Mouse (Mus musculus): Measurements from ENCODE around the gene Kcnk4. TPM values are rescaled to one million over a fixed set of nuclear protein-coding genes. Genes with fewer than 3 reads are reported as not detected.

The Kcnk4 gene
- polyA plus RNA-seq, 2 experiments, result 1.1 TPM

DNA sequence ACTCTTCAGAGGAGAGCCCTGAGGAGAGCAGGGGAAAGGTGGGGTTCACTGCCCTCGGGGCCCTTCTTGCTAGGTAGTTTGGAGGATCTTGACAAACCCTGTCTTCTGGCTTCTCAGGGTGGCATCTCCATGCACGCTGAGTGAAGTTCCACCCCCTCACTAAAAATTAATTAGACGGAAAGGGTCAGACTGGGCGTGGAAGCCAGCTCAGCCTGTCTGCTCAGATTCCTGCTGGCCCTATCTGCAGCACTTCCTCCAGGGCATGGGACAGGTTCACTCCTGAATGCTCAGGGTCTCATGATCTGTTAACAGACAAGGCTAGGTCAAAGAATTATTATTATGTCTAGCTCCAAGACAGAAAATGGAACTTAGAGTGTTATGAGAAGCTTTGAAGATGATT lies 41.8 kb downstream of the Kcnk4 start:
- Histone ChIP-seq H3K4me3 (replicated peaks; ENCODE audit: low read length) (no peak overlapping the region), H3K4me2 (replicated peaks; ENCODE audit: low read depth, low read length, severe bottlenecking) (no peak overlapping the region), H3K9ac (ENCODE audit: low read depth, low read length, severe bottlenecking) (no peak overlapping the region), H3K36me3 (ENCODE audit: control insufficient read depth, insufficient read depth, low read length) (no peaks in the 10 kb centered on the region), H3K27ac (replicated peaks; ENCODE audit: low read depth, low read length) (no peak overlapping the region), H3K27me3 (ENCODE audit: control insufficient read depth, insufficient read depth, low read length) (no peaks in the 10 kb centered on the region), H3K9me3 (ENCODE audit: control insufficient read depth, low read length) (no peaks in the 10 kb centered on the region), H3K4me1 (ENCODE audit: control insufficient read depth, insufficient read depth, low read length) (no peaks in the 10 kb centered on the region)
- ATAC-seq (ENCODE audit: low FRiP score, low read depth) (no peak), DNase-seq (ENCODE audit: low spot score) (no peak)
- no peak for TF ChIP-seq POLR2A (IDR thresholded peaks at IDR 0.05; ENCODE audit: borderline replicate concordance, extremely low read depth, insufficient read depth, insufficient read length)
- WGBS, result 56% methylated on average over 4 of the region's 4 CpGs

DNA sequence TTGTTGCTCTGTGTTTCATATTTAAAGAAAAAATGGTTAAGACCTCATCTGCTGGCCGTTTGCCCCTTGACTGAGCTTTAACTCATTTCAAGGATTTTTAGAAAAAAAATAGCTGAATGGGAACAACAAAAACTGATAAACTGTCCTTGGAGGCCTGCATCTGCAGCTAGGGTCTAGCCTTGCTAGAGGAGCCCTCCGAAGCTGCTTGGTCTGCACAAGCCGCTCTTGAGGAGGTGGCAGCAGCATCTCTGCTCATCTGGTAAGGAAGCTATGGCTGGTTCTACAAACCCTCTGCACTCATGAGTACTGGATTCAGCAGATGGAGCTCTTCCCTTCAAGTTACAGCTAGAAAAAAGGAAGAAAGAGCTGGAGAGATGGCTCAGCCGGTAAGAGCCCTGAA lies 56.4 kb downstream of the Kcnk4 start:
- no peak overlapping the region for H3K27ac ChIP-seq (replicated peaks; ENCODE audit: low read depth, low read length)
- WGBS, result 86% methylated on average over 4 of the region's 4 CpGs
- no peak overlapping the region for H3K9ac ChIP-seq (ENCODE audit: low read depth, low read length, severe bottlenecking)
- TF ChIP-seq POLR2A (IDR thresholded peaks at IDR 0.05; ENCODE audit: borderline replicate concordance, extremely low read depth, insufficient read depth, insufficient read length), result no peak
- H3K4me1 ChIP-seq (ENCODE audit: control insufficient read depth, insufficient read depth, low read length), result no peaks in the 10 kb centered on the region
- H3K4me3 ChIP-seq (replicated peaks; ENCODE audit: low read length), result no peak overlapping the region
- ATAC-seq (ENCODE audit: low FRiP score, low read depth) (no peak), DNase-seq (ENCODE audit: low spot score) (no peak)
- peaks cover 4% of the 10 kb centered on the region; the same call in 1 of the 2 replicates for H3K9me3 ChIP-seq (ENCODE audit: control insufficient read depth, low read length)
- H3K27me3 ChIP-seq (ENCODE audit: control insufficient read depth, insufficient read depth, low read length), result no peaks in the 10 kb centered on the region
- H3K36me3 ChIP-seq (ENCODE audit: control insufficient read depth, insufficient read depth, low read length), result no peaks in the 10 kb centered on the region
- no peak overlapping the region for H3K4me2 ChIP-seq (replicated peaks; ENCODE audit: low read depth, low read length, severe bottlenecking)

DNA sequence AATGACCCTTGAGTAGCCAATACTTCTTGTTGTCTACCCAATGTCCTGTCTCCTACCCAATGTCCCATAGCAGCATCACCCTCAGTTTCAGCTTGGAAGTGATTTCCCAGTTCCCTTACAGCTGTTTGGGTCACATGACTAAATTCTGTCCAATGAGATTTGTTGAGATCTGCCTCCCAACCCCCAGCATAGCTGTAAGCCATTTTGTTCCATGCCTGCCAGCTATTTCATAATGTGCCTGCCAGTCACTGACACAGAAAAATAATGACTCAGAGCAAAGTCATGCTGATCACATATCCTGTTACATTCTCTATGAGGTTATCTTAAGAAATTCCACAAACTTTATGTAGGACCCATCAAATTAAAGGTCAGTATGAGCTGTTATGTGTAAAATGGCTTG lies 57.5 kb downstream of the Kcnk4 start:
- Histone ChIP-seq H3K27ac (replicated peaks; ENCODE audit: low read depth, low read length) (no peak overlapping the region), H3K4me1 (ENCODE audit: control insufficient read depth, insufficient read depth, low read length) (no peaks in the 10 kb centered on the region), H3K4me2 (replicated peaks; ENCODE audit: low read depth, low read length, severe bottlenecking) (no peak overlapping the region), H3K27me3 (ENCODE audit: control insufficient read depth, insufficient read depth, low read length) (no peaks in the 10 kb centered on the region), H3K9me3 (ENCODE audit: control insufficient read depth, low read length) (peaks cover 4% of the 10 kb centered on the region; the same call in 1 of the 2 replicates), H3K36me3 (ENCODE audit: control insufficient read depth, insufficient read depth, low read length) (no peaks in the 10 kb centered on the region), H3K9ac (ENCODE audit: low read depth, low read length, severe bottlenecking) (no peak overlapping the region), H3K4me3 (replicated peaks; ENCODE audit: low read length) (no peak overlapping the region)
- DNase-seq (ENCODE audit: low spot score) (no peak), ATAC-seq (ENCODE audit: low FRiP score, low read depth) (no peak)
- TF ChIP-seq POLR2A (IDR thresholded peaks at IDR 0.05; ENCODE audit: borderline replicate concordance, extremely low read depth, insufficient read depth, insufficient read length), result no peak

DNA sequence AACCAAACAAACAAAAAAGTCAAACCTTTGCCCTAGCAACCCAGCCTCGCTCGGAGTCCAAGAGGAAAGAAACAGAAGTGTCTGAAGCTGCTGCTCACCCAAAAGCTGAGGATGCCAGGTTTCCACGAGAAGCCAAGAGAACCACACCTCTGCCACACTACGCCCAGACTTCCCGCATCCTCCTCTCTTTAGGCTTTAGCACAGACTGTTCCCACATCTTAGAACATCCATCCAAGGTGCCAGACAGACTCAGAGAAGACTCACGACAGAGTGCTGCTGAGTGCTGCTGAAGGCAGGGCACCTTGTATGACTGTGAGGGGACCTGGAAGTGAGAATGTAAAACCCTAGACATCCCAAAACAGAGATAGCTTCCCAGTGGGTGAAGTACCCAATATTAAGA lies 58.5 kb downstream of the Kcnk4 start:
- no peak overlapping the region for H3K27ac ChIP-seq (replicated peaks; ENCODE audit: low read depth, low read length)
- ATAC-seq (ENCODE audit: low FRiP score, low read depth) (no peak), DNase-seq (ENCODE audit: low spot score) (no peak)
- no peak for TF ChIP-seq POLR2A (IDR thresholded peaks at IDR 0.05; ENCODE audit: borderline replicate concordance, extremely low read depth, insufficient read depth, insufficient read length)
- no peak overlapping the region for H3K9ac ChIP-seq (ENCODE audit: low read depth, low read length, severe bottlenecking)
- H3K4me2 ChIP-seq (replicated peaks; ENCODE audit: low read depth, low read length, severe bottlenecking), result no peak overlapping the region
- peaks cover 4% of the 10 kb centered on the region; the same call in 1 of the 2 replicates for H3K9me3 ChIP-seq (ENCODE audit: control insufficient read depth, low read length)
- H3K4me1 ChIP-seq (ENCODE audit: control insufficient read depth, insufficient read depth, low read length), result no peaks in the 10 kb centered on the region
- no peaks in the 10 kb centered on the region for H3K36me3 ChIP-seq (ENCODE audit: control insufficient read depth, insufficient read depth, low read length)
- H3K4me3 ChIP-seq (replicated peaks; ENCODE audit: low read length), result no peak overlapping the region
- WGBS, result 84% methylated on average over 6 of the region's 6 CpGs
- H3K27me3 ChIP-seq (ENCODE audit: control insufficient read depth, insufficient read depth, low read length), result no peaks in the 10 kb centered on the region

DNA sequence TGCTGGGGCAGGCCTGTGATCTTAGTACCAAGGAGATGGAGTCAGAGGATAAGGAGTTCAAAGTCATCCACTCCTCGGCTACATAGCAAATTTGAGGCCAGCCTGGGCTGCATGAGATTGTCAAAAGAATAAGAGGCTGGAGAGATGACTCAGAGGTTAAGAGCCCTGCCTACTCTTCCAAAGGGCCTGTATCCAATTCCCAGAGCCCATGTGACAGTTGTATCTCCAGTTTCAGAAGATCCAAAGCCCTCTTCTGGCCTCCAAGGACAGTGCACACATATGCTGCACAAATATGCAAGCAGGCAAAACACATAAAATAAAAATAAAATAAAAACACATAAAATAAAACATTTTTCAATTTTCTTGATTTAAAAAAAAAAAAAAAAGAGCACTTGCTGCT lies 60.1 kb downstream of the Kcnk4 start:
- no peaks in the 10 kb centered on the region for H3K9me3 ChIP-seq (ENCODE audit: control insufficient read depth, low read length)
- DNase-seq (ENCODE audit: low spot score), result no peak
- H3K27ac ChIP-seq (replicated peaks; ENCODE audit: low read depth, low read length), result no peak overlapping the region
- WGBS, result 71% methylated on average over 1 of the region's 1 CpGs
- H3K4me2 ChIP-seq (replicated peaks; ENCODE audit: low read depth, low read length, severe bottlenecking), result no peak overlapping the region
- H3K27me3 ChIP-seq (ENCODE audit: control insufficient read depth, insufficient read depth, low read length), result no peaks in the 10 kb centered on the region
- H3K36me3 ChIP-seq (ENCODE audit: control insufficient read depth, insufficient read depth, low read length), result no peaks in the 10 kb centered on the region
- TF ChIP-seq POLR2A (IDR thresholded peaks at IDR 0.05; ENCODE audit: borderline replicate concordance, extremely low read depth, insufficient read depth, insufficient read length), result no peak
- no peak overlapping the region for H3K9ac ChIP-seq (ENCODE audit: low read depth, low read length, severe bottlenecking)
- no peak for ATAC-seq (ENCODE audit: low FRiP score, low read depth)
- H3K4me3 ChIP-seq (replicated peaks; ENCODE audit: low read length), result no peak overlapping the region
- no peaks in the 10 kb centered on the region for H3K4me1 ChIP-seq (ENCODE audit: control insufficient read depth, insufficient read depth, low read length)

Small RNA genes within 50 kb of the gene (microRNA-seq; reads per million reads assigned to microRNA genes)
- 1.1 reads per million for gene Mir6990

Other genes with a start within 250 kb of the Kcnk4 start
- gene Rps6ka4, start 93.9 kb downstream of the Kcnk4 start, polyA plus RNA-seq (2012; rRNA removed), result 19.4 and 22.9 TPM in 2 replicates
- 25.2 and 27.4 TPM in 2 replicates for gene Rps6ka4, start 93.9 kb downstream of the Kcnk4 start, polyA plus RNA-seq (2014; fragmentation: Nextera tagmentation; extraction: Ambion mirVana)
- 1.8 and 2.2 TPM in 2 replicates for gene Ccdc88b, start 76.3 kb downstream of the Kcnk4 start, polyA plus RNA-seq (2012; rRNA removed)
- gene Ccdc88b, start 76.3 kb downstream of the Kcnk4 start, polyA plus RNA-seq (2014; fragmentation: Nextera tagmentation; extraction: Ambion mirVana), result 0.69 and 0.75 TPM in 2 replicates
- 163 and 164 TPM in 2 replicates for gene Trmt112, start 24.8 kb downstream of the Kcnk4 start, polyA plus RNA-seq (2012; rRNA removed)
- gene Trmt112, start 24.8 kb downstream of the Kcnk4 start, polyA plus RNA-seq (2014; fragmentation: Nextera tagmentation; extraction: Ambion mirVana), result 163 and 167 TPM in 2 replicates
- 145 and 173 TPM in 2 replicates for gene Prdx5, start 24.4 kb downstream of the Kcnk4 start, polyA plus RNA-seq (2012; rRNA removed)
- 245 and 269 TPM in 2 replicates for gene Prdx5, start 24.4 kb downstream of the Kcnk4 start, polyA plus RNA-seq (2014; fragmentation: Nextera tagmentation; extraction: Ambion mirVana)
- 20.3 and 25.5 TPM in 2 replicates for gene Esrra, start 12.7 kb downstream of the Kcnk4 start, polyA plus RNA-seq (2012; rRNA removed)
- gene Esrra, start 12.7 kb downstream of the Kcnk4 start, polyA plus RNA-seq (2014; fragmentation: Nextera tagmentation; extraction: Ambion mirVana), result 3.4 and 5.1 TPM in 2 replicates
- 2.8 and 5.6 TPM in 2 replicates for gene Catsperz, start 9.1 kb downstream of the Kcnk4 start, polyA plus RNA-seq (2012; rRNA removed)
- 3.6 and 5.4 TPM in 2 replicates for gene Catsperz, start 9.1 kb downstream of the Kcnk4 start, polyA plus RNA-seq (2014; fragmentation: Nextera tagmentation; extraction: Ambion mirVana)
- gene Bad, start 7.3 kb upstream of the Kcnk4 start, polyA plus RNA-seq (2012; rRNA removed), result 75.1 and 76.5 TPM in 2 replicates
- gene Bad, start 7.3 kb upstream of the Kcnk4 start, polyA plus RNA-seq (2014; fragmentation: Nextera tagmentation; extraction: Ambion mirVana), result 77.5 and 80.8 TPM in 2 replicates
- 56.8 and 72.3 TPM in 2 replicates for gene Gpr137, start 8.0 kb upstream of the Kcnk4 start, polyA plus RNA-seq (2012; rRNA removed)
- 28.5 and 31.8 TPM in 2 replicates for gene Gpr137, start 8.0 kb upstream of the Kcnk4 start, polyA plus RNA-seq (2014; fragmentation: Nextera tagmentation; extraction: Ambion mirVana)
- 277 and 304 TPM in 2 replicates for gene Ppp1r14b, start 40.5 kb upstream of the Kcnk4 start, polyA plus RNA-seq (2012; rRNA removed)
- gene Ppp1r14b, start 40.5 kb upstream of the Kcnk4 start, polyA plus RNA-seq (2014; fragmentation: Nextera tagmentation; extraction: Ambion mirVana), result 249 and 282 TPM in 2 replicates
- 80.6 and 102 TPM in 2 replicates for gene Plcb3, start 42.0 kb upstream of the Kcnk4 start, polyA plus RNA-seq (2012; rRNA removed)
- gene Plcb3, start 42.0 kb upstream of the Kcnk4 start, polyA plus RNA-seq (2014; fragmentation: Nextera tagmentation; extraction: Ambion mirVana), result 36.6 and 42.4 TPM in 2 replicates
- gene Fkbp2, start 46.0 kb upstream of the Kcnk4 start, polyA plus RNA-seq (2012; rRNA removed), result 39.9 and 73.3 TPM in 2 replicates
- 71.5 and 80.5 TPM in 2 replicates for gene Fkbp2, start 46.0 kb upstream of the Kcnk4 start, polyA plus RNA-seq (2014; fragmentation: Nextera tagmentation; extraction: Ambion mirVana)
- gene Vegfb, start 53.1 kb upstream of the Kcnk4 start, polyA plus RNA-seq (2012; rRNA removed), result 46.7 and 55.7 TPM in 2 replicates
- gene Vegfb, start 53.1 kb upstream of the Kcnk4 start, polyA plus RNA-seq (2014; fragmentation: Nextera tagmentation; extraction: Ambion mirVana), result 44.9 and 54.5 TPM in 2 replicates
- 32.4 and 38.0 TPM in 2 replicates for gene Dnajc4, start 58.1 kb upstream of the Kcnk4 start, polyA plus RNA-seq (2012; rRNA removed)
- gene Dnajc4, start 58.1 kb upstream of the Kcnk4 start, polyA plus RNA-seq (2014; fragmentation: Nextera tagmentation; extraction: Ambion mirVana), result 24.4 and 26.8 TPM in 2 replicates
- 22.1 and 27.7 TPM in 2 replicates for gene Nudt22, start 61.6 kb upstream of the Kcnk4 start, polyA plus RNA-seq (2012; rRNA removed)
- 21.5 and 21.9 TPM in 2 replicates for gene Nudt22, start 61.6 kb upstream of the Kcnk4 start, polyA plus RNA-seq (2014; fragmentation: Nextera tagmentation; extraction: Ambion mirVana)
- gene Trpt1, start 61.6 kb upstream of the Kcnk4 start, polyA plus RNA-seq (2012; rRNA removed), result 15.1 and 19.9 TPM in 2 replicates
- gene Trpt1, start 61.6 kb upstream of the Kcnk4 start, polyA plus RNA-seq (2014; fragmentation: Nextera tagmentation; extraction: Ambion mirVana), result 10.7 and 12.0 TPM in 2 replicates
- 10.1 and 13.1 TPM in 2 replicates for gene Fermt3, start 85.0 kb upstream of the Kcnk4 start, polyA plus RNA-seq (2012; rRNA removed)
- gene Fermt3, start 85.0 kb upstream of the Kcnk4 start, polyA plus RNA-seq (2014; fragmentation: Nextera tagmentation; extraction: Ambion mirVana), result 10.2 and 10.8 TPM in 2 replicates
- 124 and 170 TPM in 2 replicates for gene Stip1, start 105.5 kb upstream of the Kcnk4 start, polyA plus RNA-seq (2012; rRNA removed)
- 200 and 205 TPM in 2 replicates for gene Stip1, start 105.5 kb upstream of the Kcnk4 start, polyA plus RNA-seq (2014; fragmentation: Nextera tagmentation; extraction: Ambion mirVana)
- gene Macrod1, start 122.3 kb upstream of the Kcnk4 start, polyA plus RNA-seq (2012; rRNA removed), result 24.6 and 27.4 TPM in 2 replicates
- 16.6 and 19.7 TPM in 2 replicates for gene Macrod1, start 122.3 kb upstream of the Kcnk4 start, polyA plus RNA-seq (2014; fragmentation: Nextera tagmentation; extraction: Ambion mirVana)
- 2.2 and 3.2 TPM in 2 replicates for gene Flrt1, start 171.2 kb upstream of the Kcnk4 start, polyA plus RNA-seq (2012; rRNA removed)
- 8.5 and 9.6 TPM in 2 replicates for gene Flrt1, start 171.2 kb upstream of the Kcnk4 start, polyA plus RNA-seq (2014; fragmentation: Nextera tagmentation; extraction: Ambion mirVana)

All from limb, embryonic 14.5 days (tissue).